Mouse (Mus musculus): ENCODE data around the gene Cldn34b3. TPM values are rescaled to one million over a fixed set of nuclear protein-coding genes. Genes with fewer than 3 reads are reported as not detected.
"Not testable (repeated sequence)": the region's sequence is repeated elsewhere in the genome, so short reads cannot be mapped to it uniquely, and the experiment has no call there.

Cldn34b3 gene
- not detected in 2 replicates for polyA plus RNA-seq (2012; rRNA removed)

GRCm38 (mm10) chrX:76264004-76264403 lies at the start of gene Cldn34b3:
Gene Cldn34b3, plus strand, starts transcription at chrX:76264304.
- WGBS = 100% methylated on average over 1 of the region's 1 CpGs
- H3K36me3 ChIP-seq (ENCODE audit: control insufficient read depth, insufficient read depth, low read length); H3K27ac ChIP-seq (ENCODE audit: control insufficient read depth, insufficient read depth, low read length); H3K27me3 ChIP-seq (ENCODE audit: control insufficient read depth, insufficient read depth, low read length); H3K4me1 ChIP-seq (replicated peaks; ENCODE audit: control insufficient read depth, insufficient read depth, low read length); DNase-seq; H3K4me3 ChIP-seq (ENCODE audit: control insufficient read depth, insufficient read depth, low read length): not testable (repeated sequence)

Other genes starting within 250 kb of the Cldn34b3 start
- gene Cldn34b4, start 129.0 kb downstream of the Cldn34b3 start, polyA plus RNA-seq (2012; rRNA removed) = not detected in 2 replicates